Mouse (Mus musculus) intestine, embryonic 16.5 days (tissue): ENCODE results near the gene Pnmt. TPM values are rescaled to one million over a fixed set of nuclear protein-coding genes. Genes with fewer than 3 reads are reported as not detected.

Experiments
- ATAC-seq: fragments of 200-750 bp; cut with Nextera tagmentation; 2 replicates; pipeline ENCODE4 v1.8.0; 2017; ENCODE audit warnings: moderate TSS enrichment, moderate library complexity
- H3K27ac ChIP-seq: fragments of 300-500 bp; sonication (generic); 2 replicates; pipeline ENCODE4 v1.5.1; 2014; ENCODE audit warnings: mild to moderate bottlenecking, low read length
- H3K27me3 ChIP-seq: fragments of 300-500 bp; sonication (generic); replicated peaks from 2 replicates; pipeline ENCODE4 v1.6.1; 2014; ENCODE audit warnings: low read length, control low read depth, mixed read lengths; ENCODE audit not compliant: control insufficient read depth, insufficient read depth
- H3K36me3 ChIP-seq: fragments of 300-500 bp; sonication (generic); 2 replicates; pipeline ENCODE4 v1.6.1; 2014; ENCODE audit warnings: low read length, control low read depth; ENCODE audit not compliant: control insufficient read depth, insufficient read depth
- H3K4me1 ChIP-seq: fragments of 300-500 bp; sonication (generic); 2 replicates; pipeline ENCODE4 v1.6.1; 2014; ENCODE audit warnings: low read length, control low read depth, mixed read lengths; ENCODE audit not compliant: control insufficient read depth, insufficient read depth
- H3K4me2 ChIP-seq: fragments of 300-500 bp; sonication (generic); 2 replicates; pipeline ENCODE4 v1.6.1; 2014; ENCODE audit warnings: low read depth, low read length, control low read depth
- H3K4me3 ChIP-seq: fragments of 300-500 bp; sonication (generic); 2 replicates; pipeline ENCODE4 v1.5.1; 2014; ENCODE audit warnings: mild to moderate bottlenecking, low read length
- H3K9ac ChIP-seq: fragments of 300-500 bp; sonication (generic); 2 replicates; pipeline ENCODE4 v1.6.1; 2014; ENCODE audit warnings: low read depth, low read length
- H3K9me3 ChIP-seq: fragments of 300-500 bp; sonication (generic); 2 replicates; pipeline ENCODE4 v1.6.1; 2016; ENCODE audit warnings: low read length, control low read depth; ENCODE audit not compliant: control insufficient read depth
- WGBS: fragments of 180-500 bp; shearing (Covaris S2); extraction: QIAGEN DNeasy Blood & Tissue Kit; methylation state at CpG from one replicate; pipeline ENCODE4 v1.1.7; 2014; 5-methylcytosine and 5-hydroxymethylcytosine counted together
- polyA plus RNA-seq: library from polyadenylated mRNA; unstranded; fragments of >200 nt; fragmentation: Nextera tagmentation; extraction: Ambion mirVana; gene quantifications from 2 replicates; pipeline ENCODE4 v1.2.1, GENCODE M21; 2015

The Pnmt gene
- polyA plus RNA-seq, 1 experiment from 2014 or later, result 0.16 TPM

- Histone ChIP-seq H3K4me1 (peaks cover 15% of the 10 kb centered on the region; the same call in 1 of the 2 replicates), H3K4me2 (peak overlapping the region; percentile 80), H3K4me3 (peak overlapping the region; percentile 79), H3K9me3 (no peaks in the 10 kb centered on the region), H3K27ac (peak overlapping the region; percentile 100), H3K36me3 (no peaks in the 10 kb centered on the region), H3K9ac (peak overlapping the region; percentile 90), H3K27me3 (no peaks in the 10 kb centered on the region)
- ATAC-seq, result peak; percentile 71
- WGBS, result 44% methylated on average over 3 of the region's 3 CpGs
Measured at GRCm38 (mm10) chr11:98400816-98401215, 14.6 kb downstream of the Pnmt start.

DNA sequence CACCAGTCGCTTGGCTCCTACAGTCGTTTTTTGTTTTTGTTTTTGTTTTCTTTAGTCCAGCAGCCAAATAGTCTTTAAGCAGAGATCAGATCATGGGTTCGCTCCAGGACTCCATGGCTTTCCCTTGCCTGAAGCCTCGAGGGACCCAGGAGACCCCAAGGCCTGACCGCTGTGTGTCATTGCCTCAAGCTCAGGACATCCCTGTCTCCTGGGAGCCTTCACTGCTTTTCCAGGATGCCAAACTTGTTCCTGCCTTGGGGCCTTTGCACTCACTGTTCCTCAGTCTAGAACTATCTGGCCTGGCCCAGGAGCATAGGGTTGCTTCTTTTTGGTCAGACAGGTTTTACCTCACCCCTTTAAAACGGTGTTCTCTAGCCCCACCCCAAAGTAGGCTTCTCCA is 20.4 kb downstream of the Pnmt start:
- H3K27me3 ChIP-seq, result no peaks in the 10 kb centered on the region
- no peak overlapping the region for H3K4me2 ChIP-seq
- H3K4me3 ChIP-seq, result no peak overlapping the region
- no peak overlapping the region for H3K27ac ChIP-seq
- ATAC-seq, result no peak
- no peaks in the 10 kb centered on the region for H3K9me3 ChIP-seq
- H3K36me3 ChIP-seq, result no peaks in the 10 kb centered on the region
- no peak overlapping the region for H3K9ac ChIP-seq
- 73% methylated on average over 6 of the region's 6 CpGs for WGBS
- peaks cover 14% of the 10 kb centered on the region for H3K4me1 ChIP-seq

GRCm38 (mm10) chr11:98408872-98409271 is 22.6 kb downstream of the Pnmt start:
- WGBS, result 29% methylated on average over 8 of the region's 8 CpGs
- peak; percentile 20; the same call in 1 of the 2 replicates for ATAC-seq
- peaks cover 23% of the 10 kb centered on the region for H3K4me1 ChIP-seq
- H3K4me2 ChIP-seq, result peak overlapping the region; percentile 41
- H3K27me3 ChIP-seq, result no peaks in the 10 kb centered on the region
- H3K9me3 ChIP-seq, result no peaks in the 10 kb centered on the region
- no peak overlapping the region for H3K4me3 ChIP-seq
- H3K27ac ChIP-seq, result peak overlapping the region; percentile 72
- H3K9ac ChIP-seq, result peak overlapping the region; percentile 49
- H3K36me3 ChIP-seq, result no peaks in the 10 kb centered on the region

- Histone ChIP-seq H3K4me1 (peaks cover 28% of the 10 kb centered on the region), H3K27me3 (no peaks in the 10 kb centered on the region), H3K4me3 (no peak overlapping the region), H3K9me3 (no peaks in the 10 kb centered on the region), H3K9ac (peak overlapping the region; percentile 49), H3K36me3 (no peaks in the 10 kb centered on the region), H3K27ac (peak overlapping the region; percentile 72), H3K4me2 (peak overlapping the region; percentile 41)
- WGBS, result 5% methylated on average over 10 of the region's 10 CpGs
- peak; percentile 27; the same call in 1 of the 2 replicates for ATAC-seq
Measured at GRCm38 (mm10) chr11:98409341-98409822, 23.1 kb downstream of the Pnmt start.

DNA sequence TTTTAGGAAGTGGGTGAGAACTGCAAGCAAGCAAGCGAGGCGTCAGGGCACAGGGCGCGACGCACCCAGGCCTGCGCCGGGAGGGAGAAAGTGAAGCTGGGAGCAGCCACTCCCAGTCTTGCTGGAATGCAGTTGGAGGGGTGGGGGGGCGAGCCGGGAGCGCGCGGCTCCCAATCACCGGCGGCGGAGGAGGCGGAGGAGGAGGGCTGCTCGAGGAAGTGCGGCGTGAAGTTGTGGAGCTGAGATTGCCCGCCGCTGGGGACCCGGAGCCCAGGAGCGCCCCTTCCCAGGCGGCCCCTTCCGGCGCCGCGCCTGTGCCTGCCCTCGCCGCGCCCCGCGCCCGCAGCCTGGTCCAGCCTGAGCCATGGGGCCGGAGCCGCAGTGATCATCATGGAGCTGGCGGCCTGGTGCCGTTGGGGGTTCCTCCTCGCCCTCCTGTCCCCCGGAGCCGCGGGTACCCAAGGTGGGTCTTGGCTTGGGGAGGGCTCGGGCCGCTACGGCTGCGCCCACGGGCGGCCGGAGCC is 26.1 kb downstream of the Pnmt start, which contains the start of gene Erbb2:
Gene Erbb2, plus strand, starts transcription at position 198 of the 524 bp plus-strand sequence.
- Histone ChIP-seq H3K36me3 (no peaks in the 10 kb centered on the region), H3K9ac (peak within 1 kb of the TSS; percentile 95), H3K9me3 (no peaks in the 10 kb centered on the region), H3K4me2 (peak within 1 kb of the TSS; percentile 74), H3K27me3 (no peaks in the 10 kb centered on the region), H3K4me3 (peak within 1 kb of the TSS; percentile 96), H3K27ac (peak within 1 kb of the TSS; percentile 95), H3K4me1 (peaks cover 52% of the 10 kb centered on the region)
- ATAC-seq, result peak; percentile 85
- WGBS, result under 1% methylated on average over 46 of the region's 49 CpGs

GRCm38 (mm10) chr11:98412797-98413301 is 26.6 kb downstream of the Pnmt start:
- H3K4me1 ChIP-seq, result peaks cover 56% of the 10 kb centered on the region
- peak overlapping the region; percentile 95 for H3K27ac ChIP-seq
- under 1% methylated on average over 40 of the region's 40 CpGs for WGBS
- H3K9me3 ChIP-seq, result no peaks in the 10 kb centered on the region
- H3K36me3 ChIP-seq, result no peaks in the 10 kb centered on the region
- peak overlapping the region; percentile 96 for H3K4me3 ChIP-seq
- ATAC-seq, result peak; percentile 19; the same call in 1 of the 2 replicates
- H3K27me3 ChIP-seq, result no peaks in the 10 kb centered on the region
- peak overlapping the region; percentile 95 for H3K9ac ChIP-seq
- H3K4me2 ChIP-seq, result peak overlapping the region; percentile 74

- Histone ChIP-seq H3K4me1 (peaks cover 61% of the 10 kb centered on the region), H3K4me3 (peak overlapping the region; percentile 96), H3K9me3 (no peaks in the 10 kb centered on the region), H3K27ac (peak overlapping the region; percentile 95), H3K36me3 (no peaks in the 10 kb centered on the region), H3K4me2 (peak overlapping the region; percentile 74), H3K9ac (peak overlapping the region; percentile 95), H3K27me3 (no peaks in the 10 kb centered on the region)
- peak; percentile 13 for ATAC-seq
- WGBS, result 20% methylated on average over 7 of the region's 7 CpGs
Measured at GRCm38 (mm10) chr11:98413731-98414130, 27.5 kb downstream of the Pnmt start.

DNA sequence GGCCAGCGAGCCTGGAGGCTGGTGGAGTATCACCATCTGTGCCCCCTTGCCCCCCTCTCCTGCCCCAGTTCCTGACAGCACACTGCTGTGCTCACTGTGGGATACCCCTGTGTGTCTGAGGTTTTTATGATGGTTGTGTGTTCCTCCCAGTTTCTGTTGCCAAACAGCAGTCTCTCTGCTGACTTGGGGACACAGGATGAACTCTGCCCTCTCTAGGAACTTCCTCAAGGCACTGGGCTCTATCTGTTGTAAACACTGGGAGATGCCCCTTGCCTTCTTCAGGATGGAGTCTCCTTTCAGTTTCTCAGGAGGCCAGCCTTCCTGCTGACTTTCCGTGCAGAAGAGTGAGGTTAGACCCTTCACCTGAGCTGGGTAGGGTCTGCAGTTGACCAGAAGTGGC is 27.9 kb downstream of the Pnmt start:
- Histone ChIP-seq H3K4me3 (peak overlapping the region; percentile 96), H3K4me1 (peaks cover 58% of the 10 kb centered on the region), H3K4me2 (peak overlapping the region; percentile 74), H3K27me3 (no peaks in the 10 kb centered on the region), H3K27ac (peak overlapping the region; percentile 95), H3K9ac (peak overlapping the region; percentile 95), H3K9me3 (no peaks in the 10 kb centered on the region), H3K36me3 (no peaks in the 10 kb centered on the region)
- WGBS, result 17% methylated on average over 2 of the region's 2 CpGs
- peak; percentile 24 for ATAC-seq

DNA sequence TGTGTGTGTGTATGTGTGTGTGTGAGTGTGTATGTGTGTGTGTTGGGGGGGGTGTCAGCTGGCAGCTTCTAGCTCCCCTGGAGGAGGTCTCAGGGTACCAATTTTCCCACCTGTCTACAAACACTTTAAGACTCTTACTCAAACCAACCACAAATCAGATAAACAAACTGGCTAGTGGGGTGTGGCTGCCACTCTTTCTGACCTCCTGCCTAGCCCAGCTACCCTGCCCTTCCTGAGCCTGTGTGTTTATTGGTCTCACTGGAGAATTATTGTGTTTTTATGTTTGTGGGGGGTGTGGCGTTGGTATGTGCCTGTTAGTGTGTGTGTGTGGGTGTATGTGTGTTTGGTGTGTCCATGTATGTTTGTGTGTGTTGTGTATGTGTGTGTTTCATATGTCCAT is 30.8 kb downstream of the Pnmt start:
- no peak overlapping the region for H3K27ac ChIP-seq
- no peaks in the 10 kb centered on the region for H3K9me3 ChIP-seq
- 83% methylated on average over 1 of the region's 1 CpGs for WGBS
- H3K4me1 ChIP-seq, result peaks cover 45% of the 10 kb centered on the region
- H3K9ac ChIP-seq, result no peak overlapping the region
- H3K4me2 ChIP-seq, result no peak overlapping the region
- ATAC-seq, result no peak
- no peak overlapping the region for H3K4me3 ChIP-seq
- peaks cover 6% of the 10 kb centered on the region; the same call in 1 of the 2 replicates for H3K36me3 ChIP-seq
- no peaks in the 10 kb centered on the region for H3K27me3 ChIP-seq
